In genomic region chr17:47888641-47889040, GRCm38 (mm10) we compare ENCODE assay signal across 15 mouse cellular contexts. TPM values are rescaled to one million over a fixed set of nuclear protein-coding genes. Genes with fewer than 3 reads are reported as not detected.
A peak's percentile ranks its signal among the peaks of the same experiment; 100 is the strongest.
DNase-seq lines count a peak whose midpoint lies in the region; ATAC-seq and TF ChIP-seq lines count a peak whose summit lies in the region.
"Had no signal": no experiment of that assay in that cellular context is flagged by ENCODE, and none has a peak within 500 bp of the region (broad histone marks: within the 10 kb centered on the region; RNA-seq: fewer than 3 reads in every experiment).

No protein-coding gene starts in this region.

- H3K36me3 ChIP-seq in limb, embryonic 12.5 days = peaks cover 79% of the 10 kb centered on the region
- peaks cover 82% of the 10 kb centered on the region for H3K36me3 ChIP-seq in limb, embryonic 10.5 days
- H3K36me3 ChIP-seq in ES-E14 (ENCODE audit: control insufficient read depth, insufficient read depth, low read length, poor library complexity, severe bottlenecking) = peaks cover 33% of the 10 kb centered on the region
- peaks cover 1% of the 10 kb centered on the region; the same call in 1 of the 2 replicates for H3K36me3 ChIP-seq in liver, embryonic 13.5 days

- ATAC-seq in limb, embryonic 12.5 days (ENCODE audit: insufficient number of reproducible peaks, insufficient read depth, low FRiP score, low TSS enrichment, low read depth) = no peak
- peak; percentile 38; the same call in 1 of the 2 replicates for ATAC-seq in erythroid progenitor cell, adult 5-6 weeks (replicated peaks; ENCODE audit: low FRiP score, poor library complexity, severe bottlenecking)
- ATAC-seq in liver, embryonic 13.5 days (ENCODE audit: low read depth) = no peak

- 70% methylated on average over 7 of the region's 7 CpGs for WGBS in limb, embryonic 12.5 days
- WGBS in limb, embryonic 10.5 days = 77% methylated on average over 7 of the region's 7 CpGs
- 69% methylated on average over 7 of the region's 7 CpGs for WGBS in liver, embryonic 13.5 days (ENCODE audit: insufficient replicate concordance)

- DNase-seq in limb, embryonic 10.5 days (ENCODE audit: low spot score) = no peak
- DNase-seq in ES-E14 (ENCODE audit: low read depth, low spot score) = no peak
- DNase-seq in liver, embryonic 13.5 days = no peak
- DNase-seq in testis, postnatal 10 days (ENCODE audit: low spot score) = no peak
- no peak for DNase-seq in gastrocnemius, postnatal 36 days
- no peak for DNase-seq in cerebellum, postnatal 14 days
- DNase-seq: cerebellum, adult 9-11 months; gastrocnemius, adult 2 months; kidney, postnatal 14 days; layer of hippocampus, postnatal 36 days had no signal

- peak overlapping the region; percentile 78; the same call in 1 of the 2 replicates for H3K27ac ChIP-seq in limb, embryonic 12.5 days
- H3K27ac ChIP-seq in limb, embryonic 10.5 days = no peak overlapping the region; the same call in 1 of the 2 replicates
- H3K27ac ChIP-seq in ES-E14 (ENCODE audit: insufficient read depth, low read depth, low read length, poor library complexity, severe bottlenecking) = peak overlapping the region; percentile 98
- H3K27ac ChIP-seq in liver, embryonic 13.5 days = peak overlapping the region; percentile 0; the same call in 1 of the 2 replicates
- H3K27ac ChIP-seq: gastrocnemius, adult 2 months; hindbrain, postnatal 0 days; liver, embryonic 14.5 days had no signal

- peaks cover 47% of the 10 kb centered on the region for H3K4me1 ChIP-seq in limb, embryonic 12.5 days (replicated peaks)
- H3K4me1 ChIP-seq in limb, embryonic 10.5 days = peaks cover 56% of the 10 kb centered on the region
- peaks cover 14 to 35% of the 10 kb centered on the region in 2 experiments for H3K4me1 ChIP-seq in ES-E14 (ENCODE audit: control insufficient read depth in 2 of 2, insufficient read depth in 2 of 2, low read length in 2 of 2, poor library complexity in 1 of 2)
- peaks cover 55% of the 10 kb centered on the region for H3K4me1 ChIP-seq in liver, embryonic 13.5 days (replicated peaks)

- H3K4me2 ChIP-seq in limb, embryonic 12.5 days = no peak overlapping the region
- no peak overlapping the region for H3K4me2 ChIP-seq in liver, embryonic 13.5 days

- intact Hi-C loops in gastrocnemius, postnatal 36 days (cut with DNase I) = no loop called here

- no peaks in the 10 kb centered on the region for H3K9me3 ChIP-seq in limb, embryonic 12.5 days
- H3K9me3 ChIP-seq in limb, embryonic 10.5 days (replicated peaks) = no peaks in the 10 kb centered on the region
- no peaks in the 10 kb centered on the region for H3K9me3 ChIP-seq in ES-E14 (ENCODE audit: control insufficient read depth, insufficient read depth, low read depth, low read length)
- H3K9me3 ChIP-seq in liver, embryonic 13.5 days (replicated peaks) = no peaks in the 10 kb centered on the region
- H3K9me3 ChIP-seq: neural tube, embryonic 12.5 days had no signal

- no peak overlapping the region for H3K4me3 ChIP-seq in limb, embryonic 12.5 days (replicated peaks)
- H3K4me3 ChIP-seq in limb, embryonic 10.5 days = no peak overlapping the region
- H3K4me3 ChIP-seq in ES-E14 (ENCODE audit: insufficient read depth in 1 of 2, low read depth in 1 of 2, low read length in 2 of 2, poor library complexity in 1 of 2, severe bottlenecking in 1 of 2) = 0 out of 4 replicates have a peak overlapping the region, but pooled peaks of 1 of the 2 experiments have one; percentile 5
- no peak overlapping the region for H3K4me3 ChIP-seq in liver, embryonic 13.5 days (replicated peaks)
- H3K4me3 ChIP-seq: gastrocnemius, adult 2 months; neural tube, embryonic 12.5 days had no signal

- no peak overlapping the region for H3K9ac ChIP-seq in limb, embryonic 12.5 days (replicated peaks)
- no peak overlapping the region for H3K9ac ChIP-seq in ES-E14 (ENCODE audit: insufficient read depth, low read depth, low read length, poor library complexity, severe bottlenecking)
- no peak overlapping the region for H3K9ac ChIP-seq in liver, embryonic 13.5 days
- H3K9ac ChIP-seq: liver, embryonic 14.5 days; neural tube, embryonic 12.5 days had no signal

- no peaks in the 10 kb centered on the region for H3K27me3 ChIP-seq in limb, embryonic 12.5 days
- no peaks in the 10 kb centered on the region for H3K27me3 ChIP-seq in limb, embryonic 10.5 days (ENCODE audit: low read depth, poor library complexity, severe bottlenecking)
- H3K27me3 ChIP-seq in liver, embryonic 13.5 days = no peaks in the 10 kb centered on the region
- H3K27me3 ChIP-seq: neural tube, embryonic 12.5 days had no signal

- in situ Hi-C loops in ES-E14 (cut with MboI; ENCODE audit: low sequenced_read_pairs in 2 of 2, unreplicated experiment in 2 of 2) = no loop called here

TF ChIP-seq in ES-E14, 5 proteins besides CTCF, POLR2A, EP300 and RAD21:
- TF ChIP-seq ZC3H11A (IDR thresholded peaks at IDR 0.05; ENCODE audit: borderline replicate concordance, low read depth, low read length) (no peak), ZNF384 (IDR thresholded peaks at IDR 0.05; ENCODE audit: low read depth, low read length) (no peak), CHD2 (IDR thresholded peaks at IDR 0.05; ENCODE audit: low read depth, low read length) (no peak), MAFK (IDR thresholded peaks at IDR 0.05; ENCODE audit: insufficient read depth, low read depth, low read length) (no peak), HCFC1 (IDR thresholded peaks at IDR 0.05; ENCODE audit: borderline replicate concordance, insufficient read depth, low read length) (no peak)

RNA-seq across cellular contexts. Expression of gene Foxp4, which starts 35.8 kb away (rescaled TPM):
- polyA plus RNA-seq in limb, embryonic 12.5 days (2016; fragmentation: Nextera tagmentation; extraction: Ambion mirVana) = 35.1 and 41.5 TPM in 2 replicates
- 23.2 and 27.2 TPM in 2 replicates for polyA plus RNA-seq in limb, embryonic 10.5 days (2016; fragmentation: Nextera tagmentation; extraction: Ambion mirVana)
- total RNA-seq in ES-E14 (2012; rRNA removed) = 25.2 and 42.4 TPM in 2 replicates
- total RNA-seq in erythroid progenitor cell, adult 5-6 weeks (2015; ENCODE audit: low replicate concordance) = 4.0 and 5.4 TPM in 2 replicates
- 0.30 and 1.0 TPM in 2 replicates for total RNA-seq in erythroid progenitor cell, adult 5-6 weeks (2017; ENCODE audit: low replicate concordance)
- 3.8 and 3.9 TPM in 2 replicates for polyA plus RNA-seq in liver, embryonic 13.5 days (2015; fragmentation: Nextera tagmentation; extraction: Ambion mirVana)
- 1 to 10 TPM; 6.1 to 7.0 TPM for total RNA-seq in gastrocnemius, postnatal 36 days (2021)

RNA-seq across cellular contexts. Expression of gene Mdfi, which starts 54.1 kb away (rescaled TPM):
- 32.1 and 44.7 TPM in 2 replicates for polyA plus RNA-seq in limb, embryonic 12.5 days (2016; fragmentation: Nextera tagmentation; extraction: Ambion mirVana)
- 18.9 and 21.6 TPM in 2 replicates for polyA plus RNA-seq in limb, embryonic 10.5 days (2016; fragmentation: Nextera tagmentation; extraction: Ambion mirVana)
- 15.6 and 25.0 TPM in 2 replicates for total RNA-seq in ES-E14 (2012; rRNA removed)
- total RNA-seq in erythroid progenitor cell, adult 5-6 weeks (2015; ENCODE audit: low replicate concordance) = not detected in 2 replicates
- not detected in 2 replicates for total RNA-seq in erythroid progenitor cell, adult 5-6 weeks (2017; ENCODE audit: low replicate concordance)
- 0.93 and 1.1 TPM in 2 replicates for polyA plus RNA-seq in liver, embryonic 13.5 days (2015; fragmentation: Nextera tagmentation; extraction: Ambion mirVana)
- under 1 TPM; 0.36 to 0.96 TPM for total RNA-seq in gastrocnemius, postnatal 36 days (2021)
